Mouse (Mus musculus) liver, embryonic 14.5 days (tissue): ENCODE data around the gene Armh1.

ENCODE experiments used
- CTCF ChIP-seq: IDR thresholded peaks from 2 replicates; pipeline ENCODE4 v1.5.1; 2016; ENCODE audit warnings: antibody characterized with exemption, low read depth, control low read depth
- EP300 ChIP-seq: IDR thresholded peaks from 2 replicates; pipeline ENCODE4 v1.6.1; 2016; ENCODE audit warnings: antibody characterized with exemption, low read depth

DNA sequence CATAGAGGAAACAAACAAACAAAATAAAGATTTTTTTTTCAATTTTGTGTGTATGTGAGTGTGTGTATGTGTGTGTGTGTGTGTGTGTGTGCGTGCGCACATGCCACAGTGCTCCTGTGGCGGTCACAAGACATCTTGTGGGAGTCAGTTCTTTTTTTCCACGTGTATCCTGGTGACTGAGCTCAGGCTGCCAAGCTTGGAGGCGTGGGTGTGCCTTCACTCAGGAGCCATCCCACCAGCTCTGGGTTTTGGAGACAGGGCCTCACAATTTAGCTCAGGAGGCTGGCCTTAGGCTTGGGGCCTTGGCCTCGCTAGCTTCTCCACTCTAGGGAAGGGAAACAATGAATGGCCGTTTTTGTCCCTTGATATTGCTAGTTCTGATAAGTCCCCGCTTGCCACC lies 27.8 kb downstream of the Armh1 start:
- no peak for TF ChIP-seq CTCF
- TF ChIP-seq EP300: no peak
